Mouse (Mus musculus) MEL (cell line): Measurements from ENCODE around the gene Camk1g. TPM values are rescaled to one million over a fixed set of nuclear protein-coding genes. Genes with fewer than 3 reads are reported as not detected.

ENCODE experiments used
- DNase-seq: peaks from one replicate; pipeline ENCODE4 v3.0.0; 2011; ENCODE audit warnings: low read depth, low spot score
- H3K27ac ChIP-seq: 2 replicates; pipeline ENCODE4 v1.5.1; 2012; ENCODE audit warnings: low read depth, mild to moderate bottlenecking, control low read depth, low read length, moderate library complexity; ENCODE audit not compliant: control insufficient read depth
- H3K27me3 ChIP-seq, 2 experiments: fragments of 150-350 bp in 1 of 2; sonication (generic) in 1 of 2; 2 replicates each; pipeline ENCODE4 v1.6.1; 2012; ENCODE audit warnings: low read length in 2 of 2, mild to moderate bottlenecking in 2 of 2, improper control_type of control experiment in 1 of 2, moderate library complexity in 1 of 2; ENCODE audit not compliant: insufficient read depth in 2 of 2, control insufficient read depth in 1 of 2
- H3K36me3 ChIP-seq, 2 experiments: 2 replicates each; pipeline ENCODE4 v1.6.1; 2012 to 2014; ENCODE audit warnings: low read length in 2 of 2, improper control_type of control experiment in 1 of 2, inconsistent platforms in 1 of 2, mild to moderate bottlenecking in 1 of 2; ENCODE audit not compliant: insufficient read depth in 2 of 2, control insufficient read depth in 1 of 2
- H3K4me1 ChIP-seq, 2 experiments: fragments of 150-350 bp in 1 of 2; sonication (generic) in 1 of 2; 2 replicates each; pipeline ENCODE4 v1.6.1; 2012; ENCODE audit warnings: low read length in 2 of 2, improper control_type of control experiment in 1 of 2, mild to moderate bottlenecking in 1 of 2; ENCODE audit not compliant: insufficient read depth in 2 of 2, control insufficient read depth in 1 of 2
- H3K4me3 ChIP-seq, 2 experiments: fragments of 150-350 bp in 1 of 2; sonication (generic) in 1 of 2; 2 replicates each; pipeline ENCODE4 v1.5.1; 2012; ENCODE audit warnings: low read depth in 2 of 2, low read length in 2 of 2, mild to moderate bottlenecking in 2 of 2, moderate library complexity in 2 of 2, control low read depth in 1 of 2, improper control_type of control experiment in 1 of 2; ENCODE audit not compliant: control insufficient read depth in 1 of 2, insufficient read depth in 1 of 2
- H3K79me2 ChIP-seq: 2 replicates; pipeline ENCODE4 v1.6.1; 2012; ENCODE audit warnings: mild to moderate bottlenecking, low read length, moderate library complexity; ENCODE audit not compliant: control insufficient read depth, poor library complexity, insufficient read depth
- H3K9ac ChIP-seq: 2 replicates; pipeline ENCODE4 v1.6.1; 2012; ENCODE audit warnings: low read depth, mild to moderate bottlenecking, control low read depth, low read length, moderate library complexity; ENCODE audit not compliant: control insufficient read depth, poor library complexity, severe bottlenecking
- H3K9me3 ChIP-seq: fragments of 150-350 bp; sonication (generic); replicated peaks from 2 replicates; pipeline ENCODE4 v1.6.1; 2012; ENCODE audit warnings: mild to moderate bottlenecking, low read length, improper control_type of control experiment, moderate library complexity; ENCODE audit not compliant: insufficient read depth
- CHD1 ChIP-seq: IDR thresholded peaks from 2 replicates; pipeline ENCODE4 v1.6.1; 2012; ENCODE audit warnings: low read depth, mild to moderate bottlenecking, inconsistent platforms, low read length, improper control_type of control experiment
- ELF1 ChIP-seq: IDR thresholded peaks from 2 replicates; pipeline ENCODE4 v1.6.1; 2014; ENCODE audit warnings: low read depth, mild to moderate bottlenecking, inconsistent platforms, low read length, improper control_type of control experiment, moderate library complexity
- GABPA ChIP-seq: IDR thresholded peaks from 2 replicates; pipeline ENCODE4 v1.6.1; 2012; ENCODE audit warnings: low read depth, mild to moderate bottlenecking, inconsistent platforms, low read length, improper control_type of control experiment, moderate library complexity
- GATA1 ChIP-seq: IDR thresholded peaks from 2 replicates; pipeline ENCODE4 v1.6.1; 2011; ENCODE audit warnings: low read depth, low read length, improper control_type of control experiment
- MAZ ChIP-seq: IDR thresholded peaks from 2 replicates; pipeline ENCODE4 v1.6.1; 2012; ENCODE audit warnings: low read depth, mild to moderate bottlenecking, inconsistent platforms, low read length, improper control_type of control experiment
- MEF2A ChIP-seq: IDR thresholded peaks from 2 replicates; pipeline ENCODE4 v1.6.1; 2014; ENCODE audit warnings: low read depth, mild to moderate bottlenecking, inconsistent platforms, low read length, improper control_type of control experiment; ENCODE audit not compliant: poor library complexity, insufficient replicate concordance, severe bottlenecking; ENCODE audit errors: extremely low read depth
- NELFE ChIP-seq: IDR thresholded peaks from 2 replicates; pipeline ENCODE4 v1.6.1; 2011; ENCODE audit warnings: low read depth, low read length, improper control_type of control experiment
- POLR2AphosphoS2 ChIP-seq: IDR thresholded peaks from 2 replicates; pipeline ENCODE4 v1.6.1; 2011; ENCODE audit warnings: low read length, improper control_type of control experiment
- RCOR1 ChIP-seq: IDR thresholded peaks from 2 replicates; pipeline ENCODE4 v1.6.1; 2012; ENCODE audit warnings: low read depth, mild to moderate bottlenecking, inconsistent platforms, low read length, improper control_type of control experiment
- SIN3A ChIP-seq: IDR thresholded peaks from 2 replicates; pipeline ENCODE4 v1.6.1; 2012; ENCODE audit warnings: low read length, improper control_type of control experiment, inconsistent platforms
- SMC3 ChIP-seq: IDR thresholded peaks from 2 replicates; pipeline ENCODE4 v1.6.1; 2011; ENCODE audit warnings: low read depth, low read length, improper control_type of control experiment
- TCF12 ChIP-seq: IDR thresholded peaks from 2 replicates; pipeline ENCODE4 v1.6.1; 2014; ENCODE audit warnings: low read depth, mild to moderate bottlenecking, inconsistent platforms, low read length, improper control_type of control experiment, moderate library complexity
- UBTF ChIP-seq: IDR thresholded peaks from 2 replicates; pipeline ENCODE4 v1.6.1; 2012; ENCODE audit warnings: low read depth, mild to moderate bottlenecking, inconsistent platforms, low read length, improper control_type of control experiment, moderate library complexity, borderline replicate concordance; ENCODE audit not compliant: insufficient read depth
- USF2 ChIP-seq, 2 experiments: IDR thresholded peaks; 2 replicates each; pipeline ENCODE4 v1.6.1; 2011 to 2012; ENCODE audit warnings: improper control_type of control experiment in 2 of 2, low read length in 2 of 2, borderline replicate concordance in 1 of 2, inconsistent platforms in 1 of 2, low read depth in 1 of 2, mild to moderate bottlenecking in 1 of 2; ENCODE audit not compliant: insufficient read depth in 1 of 2
- ZMIZ1 ChIP-seq: IDR thresholded peaks from 2 replicates; pipeline ENCODE4 v1.6.1; 2012; ENCODE audit warnings: low read depth, mild to moderate bottlenecking, inconsistent platforms, low read length, improper control_type of control experiment, moderate library complexity
- polyA plus RNA-seq, 2 experiments: library from polyadenylated mRNA; stranded (reverse) in 1 of 2; unstranded in 1 of 2; fragments of >175 nt in 1 of 2; fragments of >200 nt in 1 of 2; gene quantifications; 2 replicates each; pipeline versions ENCODE4 v1.2.1 to v1.2.4; 2012; ENCODE audit warnings: low replicate concordance in 2 of 2, low read depth in 1 of 2; ENCODE audit not compliant: insufficient read length in 2 of 2, insufficient read depth in 1 of 2, missing spikeins in 1 of 2
- total RNA-seq: library from RNA; depleted of rRNA; stranded (reverse); fragments of 300-350 nt; gene quantifications from 2 replicates; pipeline ENCODE4 v1.2.3, GENCODE M21; 2012

Gene Camk1g
- total and polyA plus RNA-seq, 3 experiments: not detected

DNA sequence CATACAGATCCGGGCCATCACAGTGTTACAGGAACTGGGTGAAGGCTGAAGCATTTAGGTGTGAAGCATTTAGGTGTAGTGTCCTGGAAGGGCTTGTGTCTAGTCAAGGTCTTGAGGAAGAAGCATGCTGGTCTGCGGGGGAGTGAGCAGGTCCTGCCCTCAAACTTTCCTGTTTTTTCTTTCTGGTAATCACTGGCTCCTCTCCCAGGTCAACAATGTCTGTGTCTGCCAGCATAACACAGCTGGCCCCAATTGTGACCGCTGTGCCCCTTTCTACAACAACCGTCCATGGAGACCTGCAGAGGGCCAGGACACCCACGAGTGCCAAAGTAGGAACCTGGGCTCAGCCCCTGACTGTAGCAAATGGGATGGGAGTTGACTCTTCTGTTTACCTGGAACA lies 42.4 kb downstream of the Camk1g start:
- Histone ChIP-seq H3K36me3 (no peaks in the 10 kb centered on the region), H3K4me3 (no peak overlapping the region), H3K4me1 (no peaks in the 10 kb centered on the region), H3K79me2 (no peaks in the 10 kb centered on the region), H3K27me3 (no peaks in the 10 kb centered on the region), H3K9ac (no peak overlapping the region), H3K9me3 (no peaks in the 10 kb centered on the region), H3K27ac (no peak overlapping the region)
- TF ChIP-seq MEF2A (no peak), SIN3A (no peak), UBTF (no peak), GABPA (no peak)
- DNase-seq: no peak

DNA sequence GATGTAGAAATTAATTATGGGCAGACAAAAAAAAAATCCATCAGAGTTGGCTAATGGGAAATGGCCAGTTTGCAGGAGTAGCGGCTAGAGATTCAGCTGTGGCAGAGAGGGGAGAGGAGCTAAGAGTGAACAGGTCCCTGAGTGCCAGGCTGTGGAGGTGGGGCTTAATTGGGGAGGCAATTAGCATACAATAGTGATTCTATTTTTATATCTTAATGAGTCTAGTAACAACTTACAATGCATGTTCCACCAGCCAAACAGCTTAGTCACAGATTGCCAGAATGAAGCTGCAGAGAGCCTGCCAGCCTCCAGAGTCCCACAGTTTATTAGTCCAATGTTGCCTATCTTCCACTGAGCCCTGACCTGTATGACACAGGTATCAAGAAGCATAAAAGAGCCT lies 42.9 kb downstream of the Camk1g start:
- no peak for DNase-seq
- TF ChIP-seq POLR2AphosphoS2 (no peak), SMC3 (no peak), CHD1 (no peak), ZMIZ1 (no peak), ELF1 (no peak), NELFE (no peak), TCF12 (no peak), UBTF (no peak), RCOR1 (no peak), MAZ (no peak), USF2 (IDR thresholded peaks at IDR 0.05; ENCODE audit: borderline replicate concordance in 1 of 2, insufficient read depth in 1 of 2, low read depth in 1 of 2, low read length in 2 of 2) (no peak)
- TF ChIP-seq, all 39 proteins: peak for 0
- Histone ChIP-seq H3K4me1 (no peaks in the 10 kb centered on the region), H3K27ac (no peak overlapping the region), H3K9me3 (no peaks in the 10 kb centered on the region), H3K36me3 (no peaks in the 10 kb centered on the region), H3K9ac (no peak overlapping the region), H3K79me2 (no peaks in the 10 kb centered on the region), H3K4me3 (no peak overlapping the region), H3K27me3 (no peaks in the 10 kb centered on the region)

DNA sequence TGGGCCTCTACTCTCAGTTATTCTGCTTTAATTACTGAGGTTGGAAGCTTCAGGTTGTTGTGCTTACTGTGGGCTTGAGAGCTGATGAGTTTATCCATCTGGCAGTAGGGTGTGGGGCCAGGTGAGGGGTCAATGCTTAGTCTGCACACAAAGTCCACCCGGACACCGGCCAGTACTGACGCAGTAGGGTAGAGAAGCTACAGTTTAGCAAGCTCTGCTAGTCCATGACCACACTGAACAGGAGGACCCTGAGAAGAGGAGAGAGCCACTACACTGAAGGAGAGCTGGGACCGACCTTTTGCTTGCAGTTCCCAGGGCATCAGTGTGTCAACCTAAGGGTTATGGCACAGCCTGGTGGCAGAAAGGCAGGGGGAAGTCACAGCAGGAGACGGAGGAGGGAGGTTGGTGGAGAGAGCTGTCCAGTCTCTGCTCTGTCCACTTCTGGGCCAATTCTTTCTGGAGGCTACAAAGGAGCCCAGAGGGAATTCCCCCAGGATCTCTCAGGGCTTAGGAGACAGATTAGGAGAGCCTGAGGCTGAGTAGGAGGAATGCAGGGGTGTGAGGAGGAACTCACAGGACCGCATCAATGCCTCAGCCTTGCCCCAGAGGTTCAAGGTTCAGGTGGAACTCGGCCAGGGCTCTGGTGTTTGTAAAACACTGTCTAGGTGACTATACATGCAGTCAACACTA lies 43.5 kb downstream of the Camk1g start:
- H3K9ac ChIP-seq: no peak overlapping the region
- H3K79me2 ChIP-seq: no peaks in the 10 kb centered on the region
- no peak for DNase-seq
- no peaks in the 10 kb centered on the region for H3K4me1 ChIP-seq
- no peaks in the 10 kb centered on the region for H3K27me3 ChIP-seq
- H3K4me3 ChIP-seq: no peak overlapping the region
- H3K27ac ChIP-seq: no peak overlapping the region
- no peaks in the 10 kb centered on the region for H3K9me3 ChIP-seq
- TF ChIP-seq ZMIZ1 (no peak), GATA1 (no peak)
- no peaks in the 10 kb centered on the region for H3K36me3 ChIP-seq
